Mouse (Mus musculus): ENCODE measurements at regions not wholly inside any gene's neighbourhood (a gene's known extent, or its start where the extent isn't known, plus 50 kb on each side); places are given as distances from the start of the nearest gene placed in this dataset.

DNA sequence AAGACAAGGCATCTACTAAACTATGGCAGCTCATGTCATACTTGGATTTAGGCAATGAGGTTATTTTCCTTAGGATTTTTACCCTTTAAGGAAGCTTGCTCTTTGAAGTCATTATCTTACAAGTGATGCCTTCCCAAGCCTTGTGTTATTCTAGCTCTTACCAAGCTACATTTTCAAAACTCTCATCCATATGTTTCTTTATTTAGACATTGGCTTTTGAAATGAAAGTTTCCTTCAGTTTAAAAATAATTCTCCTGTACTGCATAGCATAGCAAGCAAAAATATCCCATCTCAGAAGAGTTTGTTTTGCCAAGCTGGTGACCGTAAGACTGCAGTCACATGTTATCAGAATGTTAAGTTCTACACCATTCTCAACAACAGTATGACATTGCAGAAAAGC, 372.8 kb upstream of the Sptlc3 start:
- TF ChIP-seq POLR2AphosphoS5 (IDR thresholded peaks at IDR 0.05; ENCODE audit: insufficient replicate concordance, low read depth, low read length) (no peak), TAL1 (conservative IDR thresholded peaks at IDR 0.05; ENCODE audit: low read depth, low read length) (no peak), GATA1 (IDR thresholded peaks at IDR 0.05; ENCODE audit: borderline replicate concordance, low read length) (no peak), CTCF (IDR thresholded peaks at IDR 0.05; ENCODE audit: low read depth, low read length) (no peak), GATA2 (IDR thresholded peaks at IDR 0.05; ENCODE audit: borderline replicate concordance, low read depth, low read length) (no peak)
- Histone ChIP-seq H3K4me3 (ENCODE audit: low read depth, low read length) (no peak overlapping the region), H3K9me3 (replicated peaks) (no peaks in the 10 kb centered on the region), H3K36me3 (replicated peaks) (no peaks in the 10 kb centered on the region), H3K27me3 (ENCODE audit: insufficient read depth, low read length) (no peaks in the 10 kb centered on the region), H3K4me1 (ENCODE audit: insufficient read depth, low read depth, low read length) (no peaks in the 10 kb centered on the region)
- ATAC-seq (ENCODE audit: extremely low read depth, insufficient number of reproducible peaks, low FRiP score, poor library complexity, severe bottlenecking) (no peak), DNase-seq (ENCODE audit: low spot score) (no peak)

DNA sequence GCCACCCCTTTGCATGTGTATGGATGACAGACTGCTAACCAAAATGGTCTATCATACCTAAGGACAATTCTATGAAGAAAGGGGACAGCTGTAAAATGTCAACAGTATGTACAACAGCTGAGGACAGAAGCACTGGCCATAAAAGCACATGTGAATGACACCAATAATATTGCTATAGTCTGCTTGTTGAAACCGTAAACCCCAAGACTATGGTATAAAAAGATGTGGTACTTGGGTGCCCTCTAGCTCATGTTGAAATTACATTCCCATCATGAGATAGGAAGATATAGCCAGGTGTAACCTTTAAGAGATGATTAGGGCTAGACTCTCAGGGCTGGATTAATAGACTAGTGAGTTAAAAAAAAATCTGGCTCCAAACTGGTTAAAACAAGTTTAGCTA, 361.6 kb upstream of the Sptlc3 start:
- TF ChIP-seq GATA1 (IDR thresholded peaks at IDR 0.05; ENCODE audit: borderline replicate concordance, low read length), result no peak
- no peak for TF ChIP-seq CTCF (IDR thresholded peaks at IDR 0.05; ENCODE audit: low read depth, low read length)
- no peak for TF ChIP-seq GATA2 (IDR thresholded peaks at IDR 0.05; ENCODE audit: borderline replicate concordance, low read depth, low read length)
- TF ChIP-seq TAL1 (conservative IDR thresholded peaks at IDR 0.05; ENCODE audit: low read depth, low read length), result no peak
- TF ChIP-seq POLR2AphosphoS5 (IDR thresholded peaks at IDR 0.05; ENCODE audit: insufficient replicate concordance, low read depth, low read length), result no peak
- no peaks in the 10 kb centered on the region for H3K4me1 ChIP-seq (ENCODE audit: insufficient read depth, low read depth, low read length)
- ATAC-seq (ENCODE audit: extremely low read depth, insufficient number of reproducible peaks, low FRiP score, poor library complexity, severe bottlenecking), result no peak
- H3K9me3 ChIP-seq (replicated peaks), result no peaks in the 10 kb centered on the region
- DNase-seq (ENCODE audit: low spot score), result no peak
- no peaks in the 10 kb centered on the region for H3K36me3 ChIP-seq (replicated peaks)
- H3K27me3 ChIP-seq (ENCODE audit: insufficient read depth, low read length), result no peaks in the 10 kb centered on the region
- no peak overlapping the region for H3K4me3 ChIP-seq (ENCODE audit: low read depth, low read length)

DNA sequence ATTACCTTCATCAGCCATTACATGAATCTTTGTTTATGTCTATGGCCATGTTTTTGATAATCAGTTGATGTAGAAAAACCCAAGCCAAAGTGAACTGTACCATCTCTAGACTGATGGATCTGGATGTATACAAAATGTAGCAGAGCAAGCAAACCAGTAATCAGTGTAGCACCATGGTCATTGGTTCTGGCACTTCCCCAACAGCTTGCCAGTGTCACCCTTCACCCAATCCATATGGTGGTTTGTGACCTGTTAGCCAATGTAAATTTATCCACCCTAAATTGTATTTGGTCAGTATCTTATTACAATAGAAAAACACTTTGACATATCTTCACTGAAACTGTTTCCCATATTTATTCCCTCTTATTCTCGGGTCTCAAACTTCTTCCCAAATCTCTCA, 346.7 kb upstream of the Sptlc3 start:
- Histone ChIP-seq H3K36me3 (replicated peaks) (no peaks in the 10 kb centered on the region), H3K9me3 (replicated peaks) (no peaks in the 10 kb centered on the region; the same call in 1 of the 2 replicates), H3K4me1 (ENCODE audit: insufficient read depth, low read depth, low read length) (no peaks in the 10 kb centered on the region), H3K27me3 (ENCODE audit: insufficient read depth, low read length) (no peaks in the 10 kb centered on the region), H3K4me3 (ENCODE audit: low read depth, low read length) (no peak overlapping the region)
- no peak for DNase-seq (ENCODE audit: low spot score)
- TF ChIP-seq GATA2 (IDR thresholded peaks at IDR 0.05; ENCODE audit: borderline replicate concordance, low read depth, low read length) (no peak), GATA1 (IDR thresholded peaks at IDR 0.05; ENCODE audit: borderline replicate concordance, low read length) (no peak)
- ATAC-seq (ENCODE audit: extremely low read depth, insufficient number of reproducible peaks, low FRiP score, poor library complexity, severe bottlenecking), result no peak

DNA sequence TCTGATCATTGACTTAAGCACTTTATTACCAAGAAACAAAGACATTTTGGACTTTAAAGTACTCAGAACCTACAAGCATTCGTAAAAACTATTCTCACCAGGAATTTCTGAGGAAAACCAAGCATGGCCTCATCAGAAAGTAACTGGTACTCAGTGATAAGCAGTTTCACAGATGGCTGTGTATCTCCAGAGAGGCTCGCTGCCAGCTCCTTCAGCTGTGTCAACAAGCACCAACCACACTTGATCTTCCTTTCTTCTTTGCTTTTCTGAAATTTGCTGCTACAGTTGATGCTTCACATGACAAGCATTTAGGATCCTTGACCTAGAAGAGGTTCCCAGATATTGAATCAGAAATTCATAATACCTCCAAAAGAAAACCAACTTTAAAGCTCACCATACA, 314.1 kb upstream of the Sptlc3 start:
- Histone ChIP-seq H3K4me1 (ENCODE audit: insufficient read depth, low read depth, low read length) (no peaks in the 10 kb centered on the region), H3K4me3 (ENCODE audit: low read depth, low read length) (no peak overlapping the region), H3K27me3 (ENCODE audit: insufficient read depth, low read length) (no peaks in the 10 kb centered on the region), H3K9me3 (replicated peaks) (peaks cover 5% of the 10 kb centered on the region; the same call in 1 of the 2 replicates), H3K36me3 (replicated peaks) (no peaks in the 10 kb centered on the region)
- no peak for ATAC-seq (ENCODE audit: extremely low read depth, insufficient number of reproducible peaks, low FRiP score, poor library complexity, severe bottlenecking)
- no peak for DNase-seq (ENCODE audit: low spot score)
- TF ChIP-seq GATA2 (IDR thresholded peaks at IDR 0.05; ENCODE audit: borderline replicate concordance, low read depth, low read length) (no peak), GATA1 (IDR thresholded peaks at IDR 0.05; ENCODE audit: borderline replicate concordance, low read length) (no peak), CTCF (IDR thresholded peaks at IDR 0.05; ENCODE audit: low read depth, low read length) (no peak), POLR2AphosphoS5 (IDR thresholded peaks at IDR 0.05; ENCODE audit: insufficient replicate concordance, low read depth, low read length) (no peak), TAL1 (conservative IDR thresholded peaks at IDR 0.05; ENCODE audit: low read depth, low read length) (no peak)

DNA sequence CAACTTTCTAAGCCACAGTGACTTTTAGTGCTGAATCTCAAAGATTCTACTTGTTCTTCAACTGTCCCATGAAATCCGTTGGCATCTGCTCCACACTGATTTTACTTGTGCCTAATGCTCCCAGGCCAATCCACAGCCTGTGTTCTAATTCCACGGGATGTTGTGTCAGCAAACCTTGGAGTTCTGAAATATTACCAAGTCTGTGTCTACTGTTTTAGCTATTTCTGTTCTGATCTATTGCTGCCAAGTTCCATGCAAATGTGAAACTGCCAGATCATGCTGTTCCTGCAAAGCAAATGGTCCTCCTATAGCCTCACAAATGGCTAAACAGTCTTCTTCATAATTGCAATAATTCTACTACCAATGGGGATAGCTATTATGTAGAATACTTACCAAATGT, 295.4 kb upstream of the Sptlc3 start:
- Histone ChIP-seq H3K4me3 (ENCODE audit: low read depth, low read length) (no peak overlapping the region), H3K9me3 (replicated peaks) (peaks cover 1% of the 10 kb centered on the region; the same call in 1 of the 2 replicates), H3K27me3 (ENCODE audit: insufficient read depth, low read length) (no peaks in the 10 kb centered on the region), H3K36me3 (replicated peaks) (no peaks in the 10 kb centered on the region), H3K4me1 (ENCODE audit: insufficient read depth, low read depth, low read length) (no peaks in the 10 kb centered on the region)
- no peak for DNase-seq (ENCODE audit: low spot score)
- TF ChIP-seq GATA2 (IDR thresholded peaks at IDR 0.05; ENCODE audit: borderline replicate concordance, low read depth, low read length), result no peak
- no peak for TF ChIP-seq CTCF (IDR thresholded peaks at IDR 0.05; ENCODE audit: low read depth, low read length)
- TF ChIP-seq GATA1 (IDR thresholded peaks at IDR 0.05; ENCODE audit: borderline replicate concordance, low read length), result no peak
- no peak for TF ChIP-seq POLR2AphosphoS5 (IDR thresholded peaks at IDR 0.05; ENCODE audit: insufficient replicate concordance, low read depth, low read length)
- TF ChIP-seq TAL1 (conservative IDR thresholded peaks at IDR 0.05; ENCODE audit: low read depth, low read length), result no peak
- ATAC-seq (ENCODE audit: extremely low read depth, insufficient number of reproducible peaks, low FRiP score, poor library complexity, severe bottlenecking), result no peak

DNA sequence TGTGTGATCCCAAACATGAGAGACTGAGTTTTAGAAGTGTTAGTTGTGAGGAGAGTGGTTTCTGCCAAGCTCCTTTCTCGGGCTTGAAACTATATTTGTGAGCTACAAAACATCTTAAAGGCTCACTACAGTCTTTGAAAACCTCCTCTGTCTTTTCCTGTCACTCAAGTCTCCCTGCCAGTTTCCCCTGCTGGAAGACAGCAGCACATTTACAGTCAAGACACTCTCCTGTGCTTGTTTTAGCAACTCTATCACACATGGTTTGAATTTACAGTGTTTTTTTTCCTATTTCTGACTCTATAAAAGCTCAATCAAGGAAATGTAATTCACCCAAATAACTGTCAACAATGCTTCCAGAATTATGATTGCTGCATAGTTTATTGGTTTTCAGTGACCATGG, 286.1 kb upstream of the Sptlc3 start:
- no peak for ATAC-seq (ENCODE audit: extremely low read depth, insufficient number of reproducible peaks, low FRiP score, poor library complexity, severe bottlenecking)
- no peaks in the 10 kb centered on the region for H3K36me3 ChIP-seq (replicated peaks)
- no peak for DNase-seq (ENCODE audit: low spot score)
- H3K4me3 ChIP-seq (ENCODE audit: low read depth, low read length), result no peak overlapping the region
- H3K9me3 ChIP-seq (replicated peaks), result no peaks in the 10 kb centered on the region; the same call in 1 of the 2 replicates
- no peaks in the 10 kb centered on the region for H3K27me3 ChIP-seq (ENCODE audit: insufficient read depth, low read length)
- no peaks in the 10 kb centered on the region for H3K4me1 ChIP-seq (ENCODE audit: insufficient read depth, low read depth, low read length)
- TF ChIP-seq GATA2 (IDR thresholded peaks at IDR 0.05; ENCODE audit: borderline replicate concordance, low read depth, low read length), result no peak
- TF ChIP-seq CTCF (IDR thresholded peaks at IDR 0.05; ENCODE audit: low read depth, low read length), result no peak
- no peak for TF ChIP-seq TAL1 (conservative IDR thresholded peaks at IDR 0.05; ENCODE audit: low read depth, low read length)
- no peak for TF ChIP-seq GATA1 (IDR thresholded peaks at IDR 0.05; ENCODE audit: borderline replicate concordance, low read length)
- TF ChIP-seq POLR2AphosphoS5 (IDR thresholded peaks at IDR 0.05; ENCODE audit: insufficient replicate concordance, low read depth, low read length), result no peak

All from G1E (cell line).